Comparison of ENCODE assay signal across 10 mouse cellular contexts in genomic region chr3:8161997-8162756, GRCm38 (mm10).
DNase-seq lines count a peak whose midpoint lies in the region; ATAC-seq and TF ChIP-seq lines count a peak whose summit lies in the region.
"Had no signal": no experiment of that assay in that cellular context is flagged by ENCODE, and none has a peak within 500 bp of the region (broad histone marks: within the 10 kb centered on the region; RNA-seq: fewer than 3 reads in every experiment).

No protein-coding gene starts in this region.

- H3K9me3 ChIP-seq in hindbrain, embryonic 11.5 days (ENCODE audit: control insufficient read depth, low read length): no peaks in the 10 kb centered on the region
- H3K9me3 ChIP-seq in hindbrain, embryonic 10.5 days: no peaks in the 10 kb centered on the region
- H3K9me3 ChIP-seq in forebrain, embryonic 15.5 days: no peaks in the 10 kb centered on the region
- no peaks in the 10 kb centered on the region for H3K9me3 ChIP-seq in midbrain, postnatal 0 days (ENCODE audit: low read length)
- H3K9me3 ChIP-seq: liver, embryonic 12.5 days had no signal

- no peaks in the 10 kb centered on the region for H3K4me1 ChIP-seq in hindbrain, embryonic 11.5 days (replicated peaks; ENCODE audit: control insufficient read depth, insufficient read depth, low read length)
- no peaks in the 10 kb centered on the region for H3K4me1 ChIP-seq in hindbrain, embryonic 10.5 days (replicated peaks)
- peaks cover 12% of the 10 kb centered on the region for H3K4me1 ChIP-seq in forebrain, embryonic 15.5 days
- no peaks in the 10 kb centered on the region for H3K4me1 ChIP-seq in midbrain, postnatal 0 days (ENCODE audit: insufficient read depth, low read length)
- H3K4me1 ChIP-seq: liver, embryonic 12.5 days had no signal

- H3K9ac ChIP-seq in hindbrain, embryonic 11.5 days (ENCODE audit: low read depth, low read length): no peak overlapping the region
- no peak overlapping the region for H3K9ac ChIP-seq in forebrain, embryonic 15.5 days (replicated peaks)
- no peak overlapping the region for H3K9ac ChIP-seq in midbrain, postnatal 0 days (replicated peaks; ENCODE audit: low read length, poor library complexity, severe bottlenecking)
- H3K9ac ChIP-seq: liver, embryonic 12.5 days had no signal

- TF ChIP-seq CTCF in Patski (IDR thresholded peaks at IDR 0.05): no peak
- no peak for TF ChIP-seq CTCF in midbrain, postnatal 0 days (IDR thresholded peaks at IDR 0.05)

- no peak overlapping the region for H3K4me3 ChIP-seq in hindbrain, embryonic 11.5 days (ENCODE audit: low read depth, low read length)
- no peak overlapping the region for H3K4me3 ChIP-seq in hindbrain, embryonic 10.5 days
- H3K4me3 ChIP-seq in forebrain, embryonic 15.5 days: no peak overlapping the region
- H3K4me3 ChIP-seq in midbrain, postnatal 0 days (ENCODE audit: low read depth, low read length): no peak overlapping the region
- H3K4me3 ChIP-seq: liver, embryonic 12.5 days had no signal

- CTCF ChIA-PET in Patski (lab: Charles Lee): no interaction called here

- POLR2A ChIA-PET in Patski (lab: Charles Lee): no interaction called here

- H3K36me3 ChIP-seq in hindbrain, embryonic 11.5 days (ENCODE audit: control insufficient read depth, insufficient read depth, low read length): no peaks in the 10 kb centered on the region
- no peaks in the 10 kb centered on the region for H3K36me3 ChIP-seq in hindbrain, embryonic 10.5 days
- H3K36me3 ChIP-seq in forebrain, embryonic 15.5 days: no peaks in the 10 kb centered on the region
- no peaks in the 10 kb centered on the region for H3K36me3 ChIP-seq in midbrain, postnatal 0 days (ENCODE audit: insufficient read depth, low read length)
- H3K36me3 ChIP-seq: liver, embryonic 12.5 days had no signal

- no peak overlapping the region for H3K27ac ChIP-seq in hindbrain, embryonic 11.5 days (ENCODE audit: low read depth, low read length)
- H3K27ac ChIP-seq in hindbrain, embryonic 10.5 days: no peak overlapping the region
- no peak overlapping the region for H3K27ac ChIP-seq in forebrain, embryonic 15.5 days (replicated peaks)
- H3K27ac ChIP-seq in midbrain, postnatal 0 days (ENCODE audit: low read depth, low read length): no peak overlapping the region
- H3K27ac ChIP-seq: liver, embryonic 12.5 days had no signal

- in situ Hi-C loops in Patski (cut with MboI; ENCODE audit: low pct_unique_long_range_greater_than_20kb): no loop called here

- ATAC-seq in hindbrain, embryonic 11.5 days (ENCODE audit: low FRiP score): peak; percentile 51; the same call in 1 of the 2 replicates
- peak; percentile 29 for ATAC-seq in Patski
- ATAC-seq in forebrain, embryonic 15.5 days (replicated peaks): peak; percentile 90
- ATAC-seq in midbrain, postnatal 0 days (ENCODE audit: low FRiP score): peak; percentile 84
- ATAC-seq: inflammation-experienced regulatory T-cells, adult 6 months; liver, embryonic 12.5 days had no signal

- DNase-seq in hindbrain, embryonic 11.5 days (ENCODE audit: low spot score): peak; percentile 17
- no peak for DNase-seq in hindbrain, embryonic 10.5 days (ENCODE audit: low spot score)
- DNase-seq in Patski (ENCODE audit: low read depth, low spot score): no peak
- peak; percentile 79 for DNase-seq in midbrain, postnatal 0 days (ENCODE audit: low spot score)
- no peak for DNase-seq in thymus, postnatal 0 days (ENCODE audit: low spot score)
- DNase-seq in ovary, postnatal 14 days (ENCODE audit: low spot score): no peak
- DNase-seq in heart, adult 8-10 months (ENCODE audit: low spot score): no peak

- no peak overlapping the region for H3K4me2 ChIP-seq in hindbrain, embryonic 11.5 days (replicated peaks; ENCODE audit: low read depth, low read length)
- H3K4me2 ChIP-seq in forebrain, embryonic 15.5 days (replicated peaks): no peak overlapping the region
- no peak overlapping the region for H3K4me2 ChIP-seq in midbrain, postnatal 0 days (ENCODE audit: low read depth, low read length, poor library complexity, severe bottlenecking)
- H3K4me2 ChIP-seq: liver, embryonic 12.5 days had no signal

- no peaks in the 10 kb centered on the region for H3K27me3 ChIP-seq in hindbrain, embryonic 11.5 days (ENCODE audit: control insufficient read depth, insufficient read depth, low read length)
- no peaks in the 10 kb centered on the region for H3K27me3 ChIP-seq in hindbrain, embryonic 10.5 days (ENCODE audit: insufficient read depth, poor library complexity, severe bottlenecking)
- no peaks in the 10 kb centered on the region for H3K27me3 ChIP-seq in Patski
- no peaks in the 10 kb centered on the region for H3K27me3 ChIP-seq in forebrain, embryonic 15.5 days
- no peaks in the 10 kb centered on the region for H3K27me3 ChIP-seq in midbrain, postnatal 0 days (ENCODE audit: insufficient read depth, low read length)
- H3K27me3 ChIP-seq: liver, embryonic 12.5 days had no signal

- WGBS in hindbrain, embryonic 11.5 days: 86% methylated on average over 4 of the region's 4 CpGs
- 89% methylated on average over 4 of the region's 4 CpGs for WGBS in hindbrain, embryonic 10.5 days
- WGBS in forebrain, embryonic 15.5 days: 65% methylated on average over 4 of the region's 4 CpGs
- WGBS in midbrain, postnatal 0 days: 82% methylated on average over 4 of the region's 4 CpGs

Comparison
In these comparisons a context has a peak if more than half of its experiments do, and no peak if none do; other contexts are left out.
1. DNase-seq: peak in hindbrain, embryonic 11.5 days (single experiment) and midbrain, postnatal 0 days (single experiment); none in hindbrain, embryonic 10.5 days (single experiment), Patski (single experiment), thymus, postnatal 0 days (single experiment), ovary, postnatal 14 days (single experiment) and heart, adult 8-10 months (single experiment).
2. ATAC-seq: peak in every context shown above with its lines; median percentile 90 in forebrain, embryonic 15.5 days; 84 in midbrain, postnatal 0 days; 51 in hindbrain, embryonic 11.5 days; 29 in Patski.